Mouse (Mus musculus) heart, adult 18-20 months (tissue): ENCODE results near the gene Tgfbr1. TPM values are rescaled to one million over a fixed set of nuclear protein-coding genes. Genes with fewer than 3 reads are reported as not detected.

Experiments used
- DNase-seq, 2 experiments: peaks; one replicate each; pipeline ENCODE4 v3.0.0; 2021 to 2022; ENCODE audit warnings: mixed read lengths in 1 of 2
- total RNA-seq, 2 experiments: library from RNA; stranded (reverse); gene quantifications; 2 replicates each; pipeline ENCODE4 v1.2.3; 2021

Gene Tgfbr1
- total RNA-seq, 2 experiments from 2014 or later, result 13.6 to 14.9 TPM

DNA sequence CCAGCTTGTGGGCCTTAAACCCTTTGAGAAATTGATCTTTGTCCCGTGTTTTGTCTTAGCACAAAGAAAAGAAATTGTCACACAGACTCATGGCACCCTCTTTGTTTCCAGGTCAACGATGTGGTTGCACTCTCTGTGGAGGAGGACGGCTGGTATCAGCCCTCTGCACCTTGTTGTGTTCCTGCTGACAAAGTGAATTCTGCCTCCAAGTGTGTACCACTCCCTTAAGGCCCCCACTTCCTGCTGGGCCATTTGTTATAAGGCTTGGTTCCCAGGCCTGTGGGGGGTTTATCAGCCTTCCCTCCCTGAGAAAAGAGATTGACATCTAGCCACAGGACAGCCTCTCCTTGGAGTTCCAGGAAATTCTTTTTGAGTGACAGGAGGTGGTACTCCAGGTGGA, 69.2 kb downstream of the Tgfbr1 start:
- no peak for DNase-seq

DNA sequence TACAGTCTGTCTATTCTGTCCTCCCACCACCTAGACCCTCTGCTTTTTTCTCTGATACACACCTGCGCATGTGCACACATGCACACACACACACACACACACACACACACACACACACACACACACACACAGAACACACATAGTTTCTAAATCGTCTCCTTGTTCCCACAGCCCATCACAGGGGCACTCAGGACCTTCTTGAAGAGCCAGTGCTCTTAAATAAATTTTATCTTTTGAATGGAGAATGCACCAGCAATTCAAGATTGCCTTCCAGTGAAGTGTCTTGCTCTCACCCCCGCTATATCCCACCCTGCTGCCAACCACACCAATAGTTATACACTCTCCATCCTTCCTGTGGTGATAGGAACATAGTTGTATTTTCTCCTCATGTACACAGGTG, 69.9 kb downstream of the Tgfbr1 start:
- DNase-seq, result no peak

DNA sequence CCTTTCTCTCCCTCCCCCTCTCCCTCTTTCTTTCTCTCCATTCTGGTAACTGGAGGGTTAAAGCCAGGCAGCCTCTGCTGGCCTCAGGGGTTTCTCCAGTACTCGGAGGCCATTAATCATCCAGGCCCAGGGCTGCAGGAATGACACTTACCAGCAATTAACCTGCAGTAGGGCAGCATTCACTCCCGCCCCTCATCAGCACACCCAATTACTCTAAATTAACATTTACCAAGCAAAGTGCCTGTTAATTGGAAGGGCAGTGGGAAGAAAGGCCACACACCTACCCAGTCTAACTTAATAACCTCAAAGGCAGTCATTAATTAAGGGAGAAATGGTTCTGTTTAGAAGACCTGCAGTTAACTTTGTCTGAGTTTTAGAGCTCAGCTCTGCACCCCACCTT, 71.4 kb downstream of the Tgfbr1 start:
- DNase-seq, result no peak

DNA sequence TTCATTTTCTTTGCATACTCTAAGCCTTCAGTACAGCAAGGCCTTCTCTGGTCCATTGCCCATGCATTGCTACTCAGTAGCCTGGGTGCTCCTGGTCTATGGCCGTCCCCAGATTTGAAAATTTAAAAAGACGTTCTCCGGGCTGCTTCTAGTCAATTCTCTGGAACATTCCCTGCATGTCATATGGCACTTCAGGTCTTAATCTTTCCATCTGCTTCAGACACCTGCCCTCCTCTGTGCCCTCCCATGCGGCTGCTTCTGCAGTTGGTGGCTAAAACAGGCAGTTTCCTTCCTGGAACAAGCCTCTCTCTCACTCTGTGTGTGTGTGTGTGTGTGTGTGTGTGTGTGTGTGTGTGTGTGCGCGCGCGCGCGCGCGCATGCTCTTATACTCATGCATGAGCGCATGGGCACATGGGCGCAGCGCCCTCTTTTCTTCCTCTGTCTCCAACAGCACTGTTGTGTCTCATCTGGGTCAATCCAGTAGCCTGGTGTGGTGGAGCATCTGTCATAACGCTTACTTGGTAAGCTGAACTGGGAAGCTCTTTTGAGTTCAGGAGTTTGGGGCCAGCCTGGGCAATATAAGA, 72.3 kb downstream of the Tgfbr1 start:
- no peak for DNase-seq

GRCm38 (mm10) chr4:47427606-47428005, 74.6 kb downstream of the Tgfbr1 start:
- DNase-seq, result no peak

DNA sequence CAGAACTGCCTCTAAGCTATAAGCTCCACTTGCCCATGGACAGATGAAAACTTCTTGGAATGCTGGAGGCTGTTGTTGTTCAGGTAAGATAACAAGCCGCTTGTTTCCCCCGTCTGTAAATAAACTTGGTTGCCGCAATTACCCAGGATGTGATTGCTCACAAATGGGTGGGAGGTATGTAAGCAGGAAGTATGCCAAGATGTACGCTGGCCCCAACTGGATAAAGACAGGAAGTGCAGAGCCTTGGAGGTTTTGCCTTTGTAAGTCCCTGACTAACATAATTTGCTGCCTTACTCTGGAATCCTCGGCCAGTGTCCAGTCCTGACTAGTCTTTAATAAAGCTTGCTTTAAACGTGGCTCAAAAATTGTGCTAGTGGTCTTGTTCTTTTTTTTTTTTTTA, 77.5 kb downstream of the Tgfbr1 start:
- no peak for DNase-seq

GRCm38 (mm10) chr4:47431081-47431480, 78.1 kb downstream of the Tgfbr1 start:
- DNase-seq, result no peak

- no peak for DNase-seq
Observed at GRCm38 (mm10) chr4:47432766-47433165, 79.7 kb downstream of the Tgfbr1 start.

DNA sequence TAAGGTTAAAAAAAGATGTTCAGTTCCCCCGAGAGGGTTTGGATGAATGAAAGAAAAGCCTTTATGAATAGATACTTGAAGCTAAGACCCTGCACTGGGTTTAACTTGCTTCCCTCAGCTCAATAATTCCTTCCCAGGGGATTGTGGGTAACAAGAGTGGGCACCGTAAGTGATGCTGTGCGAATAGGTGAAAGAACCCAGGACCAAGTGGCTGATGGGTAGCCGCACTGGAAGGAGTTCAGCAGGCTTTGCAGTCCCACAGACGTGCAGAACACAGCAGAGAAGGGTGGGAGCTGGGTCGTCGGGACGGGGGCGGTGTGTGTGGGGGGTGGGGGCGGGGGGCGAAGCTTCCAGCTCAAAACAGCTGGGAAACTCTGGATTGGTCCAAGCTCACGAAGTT, 82.1 kb downstream of the Tgfbr1 start:
- no peak for DNase-seq

DNA sequence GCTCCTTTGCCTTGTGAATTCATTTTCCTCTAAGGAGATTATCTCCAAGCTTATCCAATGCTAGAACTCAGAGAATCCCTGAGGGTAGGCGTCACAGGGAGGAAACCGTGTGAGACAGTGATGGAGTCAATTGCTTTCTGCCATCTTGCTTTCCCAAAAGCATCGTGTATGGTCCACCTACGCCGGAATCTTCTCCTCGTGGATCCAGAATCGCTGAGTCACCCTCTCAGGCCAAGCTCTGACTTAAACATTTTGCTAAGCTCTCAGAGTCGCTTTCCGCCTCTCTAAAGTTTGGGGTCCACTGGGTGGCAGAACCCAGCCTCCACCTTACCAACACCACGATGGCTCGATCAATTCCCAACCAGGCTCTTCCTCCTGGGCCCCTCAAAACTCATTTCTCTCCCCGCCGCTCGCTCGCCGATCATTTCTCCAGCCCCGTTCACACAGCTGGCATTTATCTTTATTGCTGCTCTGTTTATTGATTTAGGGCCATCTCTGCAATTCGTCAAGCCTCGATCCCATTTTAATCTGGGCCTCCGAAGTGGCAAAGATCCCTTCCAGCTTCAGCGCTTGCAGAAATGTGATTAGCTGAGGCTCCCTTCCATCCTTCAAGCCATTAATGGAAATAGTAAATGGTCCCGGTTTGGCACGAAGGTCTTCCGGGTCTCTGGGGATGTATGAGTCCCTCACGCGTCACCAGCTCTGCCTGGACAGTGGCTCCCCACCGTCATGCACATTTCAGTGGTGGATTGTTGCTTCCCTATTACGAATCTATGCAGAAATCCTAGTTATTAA, 82.7 kb downstream of the Tgfbr1 start:
- no peak for DNase-seq

DNA sequence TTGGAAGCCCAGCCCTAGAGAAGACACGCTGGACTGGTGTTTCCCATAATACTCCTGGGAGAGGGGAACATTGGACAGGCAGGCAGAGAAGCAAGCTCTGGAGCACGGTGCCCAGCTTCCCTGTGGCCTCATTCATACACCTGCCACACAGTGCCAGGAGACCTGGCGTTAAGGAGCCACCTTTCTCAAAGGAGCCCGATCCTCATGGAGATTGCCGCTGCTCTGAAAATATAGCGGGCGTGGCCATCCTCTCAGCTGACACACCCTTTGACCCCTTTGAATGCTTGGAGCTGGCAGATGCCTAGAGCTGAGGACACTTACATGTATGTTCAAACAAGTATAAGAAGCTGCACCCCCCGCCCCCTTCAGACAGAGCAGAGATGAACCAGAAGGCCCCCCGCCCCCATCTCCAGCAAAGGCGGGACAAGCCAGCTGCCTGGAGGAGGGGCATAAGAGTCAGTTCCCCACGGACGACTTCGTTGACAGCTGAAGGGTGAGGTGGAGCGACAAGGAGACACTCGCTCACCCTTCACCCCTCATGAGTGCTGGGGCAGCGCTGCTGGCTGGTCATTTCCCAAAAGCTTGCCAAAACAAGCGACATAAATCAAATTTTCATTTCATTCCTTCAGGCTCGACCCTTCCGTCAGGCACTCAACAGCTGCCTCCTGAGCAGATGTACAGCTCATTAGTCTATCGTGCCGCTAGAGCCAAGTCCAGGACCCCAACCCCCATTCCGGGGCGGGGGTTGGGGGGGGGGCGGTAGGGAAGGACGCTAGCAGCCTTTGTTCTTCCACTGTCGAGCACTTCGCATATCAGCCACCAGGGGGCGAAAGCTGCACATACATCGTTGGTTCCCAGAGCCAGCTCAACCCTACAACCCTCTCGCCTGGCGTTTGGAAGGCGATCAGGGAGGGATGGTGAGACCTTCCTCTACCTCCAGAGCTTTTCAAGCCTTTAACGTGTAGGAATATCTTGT, 84.6 kb downstream of the Tgfbr1 start:
- peak; percentile 80 to 90 for DNase-seq

GRCm38 (mm10) chr4:47438956-47439355, 85.9 kb downstream of the Tgfbr1 start:
- no peak for DNase-seq

GRCm38 (mm10) chr4:47440951-47441350, 87.9 kb downstream of the Tgfbr1 start:
- no peak for DNase-seq

DNA sequence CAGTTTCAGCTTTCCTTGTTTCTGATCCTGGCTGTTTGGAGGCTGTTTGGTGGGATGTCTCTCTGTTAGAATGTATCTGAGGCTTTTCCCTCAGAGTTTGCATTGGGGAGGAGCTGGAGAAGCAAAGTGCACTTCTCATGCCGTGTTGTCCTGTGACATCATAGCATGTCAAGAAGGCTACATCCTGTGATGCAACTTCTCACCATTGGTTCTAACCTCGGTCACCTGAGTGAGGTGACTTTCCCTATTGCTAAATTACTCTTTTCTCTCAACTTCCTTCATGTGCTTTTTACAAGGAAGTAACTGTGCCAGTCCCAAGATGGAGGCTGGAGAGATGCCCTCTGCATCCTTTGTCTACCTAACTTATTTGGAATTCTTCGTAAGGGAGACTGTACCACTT, 95.5 kb downstream of the Tgfbr1 start:
- no peak for DNase-seq

DNA sequence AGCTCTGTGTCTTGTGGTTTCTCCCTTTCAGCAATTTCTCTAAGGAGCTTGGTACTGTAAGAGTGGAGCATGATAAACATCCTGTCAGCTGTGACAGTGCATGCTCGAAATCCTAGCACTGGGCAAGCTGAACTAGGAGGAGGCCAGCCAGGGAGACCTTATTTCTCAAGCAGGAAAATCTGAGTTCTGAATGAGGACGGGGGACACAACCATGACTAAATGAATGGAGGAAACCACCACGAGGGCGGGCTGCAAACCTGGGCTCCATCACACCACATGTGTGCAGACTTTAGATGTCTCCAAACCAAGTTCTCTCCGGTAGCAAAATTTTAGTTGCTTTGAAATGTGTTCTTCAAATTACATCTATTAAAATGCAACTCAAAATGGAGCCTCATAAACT, 96.1 kb downstream of the Tgfbr1 start:
- DNase-seq, result no peak

DNA sequence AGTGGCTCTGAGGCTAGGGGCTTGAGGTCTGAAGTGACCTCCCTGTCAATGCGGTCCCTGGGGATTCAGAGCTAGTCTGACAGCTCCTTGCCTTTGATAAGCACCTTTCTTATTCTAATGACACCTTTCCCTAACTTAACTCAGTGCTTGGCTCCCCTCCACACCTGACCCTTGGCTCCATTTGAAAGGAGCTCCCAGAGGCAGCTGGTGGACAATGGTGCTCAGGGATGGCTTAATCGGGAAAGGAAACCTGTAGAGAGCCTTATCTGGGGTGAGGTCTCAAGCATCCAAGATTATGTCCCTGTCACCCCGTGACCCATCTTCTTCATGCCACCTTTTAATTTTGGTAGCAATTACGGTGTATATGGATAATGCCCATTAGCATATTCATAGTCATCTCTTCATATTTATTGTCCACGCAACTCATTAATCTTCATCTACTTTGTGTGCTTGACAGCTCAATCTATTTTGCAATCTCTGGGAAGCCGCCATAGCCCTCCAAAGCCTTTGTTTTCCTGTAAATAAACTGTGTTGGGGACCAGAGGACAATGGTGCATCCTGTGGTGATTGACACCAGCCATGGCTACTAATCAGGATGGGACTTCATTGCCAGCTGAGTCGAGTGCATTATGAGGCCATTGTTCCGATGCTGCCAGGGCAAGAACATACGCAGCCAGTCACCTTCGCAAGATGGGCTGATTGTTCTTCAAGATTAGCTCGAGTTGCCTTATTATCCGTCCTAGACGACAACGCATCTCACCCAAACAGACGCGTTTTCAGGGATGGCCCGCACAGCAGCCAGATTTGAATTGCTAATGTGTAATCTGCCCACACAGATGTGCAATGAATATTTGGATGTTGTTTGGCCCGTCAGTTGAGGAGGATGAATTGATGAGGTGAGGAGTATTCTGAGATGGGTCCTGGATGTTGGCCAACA, 96.8 kb downstream of the Tgfbr1 start:
- DNase-seq, result no peak

Other genes with a start within 250 kb of the Tgfbr1 start
- 10 to 100 TPM; 50.7 to 61.5 TPM for gene Col15a1, start 145.1 kb upstream of the Tgfbr1 start, total RNA-seq
- gene Alg2, start 121.1 kb downstream of the Tgfbr1 start, total RNA-seq, result 1 to 10 TPM; 5.0 to 5.3 TPM
- 10 to 100 TPM; 21.5 to 26.4 TPM for gene Sec61b, start 121.4 kb downstream of the Tgfbr1 start, total RNA-seq